Mouse (Mus musculus): Measurements from ENCODE around the gene Frat2. TPM values are rescaled to one million over a fixed set of nuclear protein-coding genes. Genes with fewer than 3 reads are reported as not detected.

Frat2 gene
- polyA plus RNA-seq, 1 experiment from 2014 or later: 5.6 TPM

- no peaks in the 10 kb centered on the region for H3K27me3 ChIP-seq (ENCODE audit: control insufficient read depth, insufficient read depth, low read length)
- DNase-seq (no peak), ATAC-seq (ENCODE audit: low FRiP score, low TSS enrichment) (no peak)
- H3K4me1 ChIP-seq (ENCODE audit: control insufficient read depth, insufficient read depth, low read length): peaks cover 4% of the 10 kb centered on the region; the same call in 1 of the 2 replicates
- no peaks in the 10 kb centered on the region for H3K36me3 ChIP-seq (ENCODE audit: control insufficient read depth, insufficient read depth, low read length)
- H3K9me3 ChIP-seq (ENCODE audit: control insufficient read depth, low read length): no peaks in the 10 kb centered on the region
- no peak overlapping the region for H3K9ac ChIP-seq (replicated peaks; ENCODE audit: low read length)
- H3K4me2 ChIP-seq (ENCODE audit: low read length): no peak overlapping the region
- WGBS: 67% methylated on average over 3 of the region's 3 CpGs
- no peak overlapping the region for H3K27ac ChIP-seq (replicated peaks; ENCODE audit: low read depth, low read length)
- no peak overlapping the region for H3K4me3 ChIP-seq (replicated peaks; ENCODE audit: low read depth, low read length)
Observed at GRCm38 (mm10) chr19:41796148-41796760, 51.7 kb downstream of the Frat2 start.

Other genes starting within 250 kb of the Frat2 start
- gene Slit1, start 104.5 kb downstream of the Frat2 start, polyA plus RNA-seq (2014; fragmentation: Nextera tagmentation; extraction: Ambion mirVana): 20.6 and 27.9 TPM in 2 replicates
- gene Arhgap19, start 46.1 kb downstream of the Frat2 start, polyA plus RNA-seq (2014; fragmentation: Nextera tagmentation; extraction: Ambion mirVana): 4.7 and 8.5 TPM in 2 replicates
- gene Frat1, start 18.2 kb downstream of the Frat2 start, polyA plus RNA-seq (2014; fragmentation: Nextera tagmentation; extraction: Ambion mirVana): 30.6 and 32.7 TPM in 2 replicates
- 12.5 TPM in 2 replicates for gene Rrp12, start 48.0 kb upstream of the Frat2 start, polyA plus RNA-seq (2014; fragmentation: Nextera tagmentation; extraction: Ambion mirVana)
- gene Pgam1, start 63.8 kb upstream of the Frat2 start, polyA plus RNA-seq (2014; fragmentation: Nextera tagmentation; extraction: Ambion mirVana): 451 and 465 TPM in 2 replicates
- 56.4 and 57.4 TPM in 2 replicates for gene Exosc1, start 85.3 kb upstream of the Frat2 start, polyA plus RNA-seq (2014; fragmentation: Nextera tagmentation; extraction: Ambion mirVana)
- gene Zdhhc16, start 85.3 kb upstream of the Frat2 start, polyA plus RNA-seq (2014; fragmentation: Nextera tagmentation; extraction: Ambion mirVana): 72.3 and 72.8 TPM in 2 replicates
- gene Mms19, start 133.0 kb upstream of the Frat2 start, polyA plus RNA-seq (2014; fragmentation: Nextera tagmentation; extraction: Ambion mirVana): 28.1 and 30.4 TPM in 2 replicates
- 6.3 and 6.9 TPM in 2 replicates for gene Ubtd1, start 133.6 kb upstream of the Frat2 start, polyA plus RNA-seq (2014; fragmentation: Nextera tagmentation; extraction: Ambion mirVana)
- 0.45 and 1.00 TPM in 2 replicates for gene Ankrd2, start 187.9 kb upstream of the Frat2 start, polyA plus RNA-seq (2014; fragmentation: Nextera tagmentation; extraction: Ambion mirVana)
- 0.94 and 1.3 TPM in 2 replicates for gene Hoga1, start 197.5 kb upstream of the Frat2 start, polyA plus RNA-seq (2014; fragmentation: Nextera tagmentation; extraction: Ambion mirVana)
- gene 4933411K16Rik, start 204.1 kb upstream of the Frat2 start, polyA plus RNA-seq (2014; fragmentation: Nextera tagmentation; extraction: Ambion mirVana): not detected in 2 replicates
- 144 and 145 TPM in 2 replicates for gene Morn4, start 238.2 kb upstream of the Frat2 start, polyA plus RNA-seq (2014; fragmentation: Nextera tagmentation; extraction: Ambion mirVana)
- gene Pi4k2a, start 242.3 kb upstream of the Frat2 start, polyA plus RNA-seq (2014; fragmentation: Nextera tagmentation; extraction: Ambion mirVana): 33.1 and 40.8 TPM in 2 replicates